Comparison of ENCODE assay signal across 9 mouse cellular contexts in the genomic region with DNA sequence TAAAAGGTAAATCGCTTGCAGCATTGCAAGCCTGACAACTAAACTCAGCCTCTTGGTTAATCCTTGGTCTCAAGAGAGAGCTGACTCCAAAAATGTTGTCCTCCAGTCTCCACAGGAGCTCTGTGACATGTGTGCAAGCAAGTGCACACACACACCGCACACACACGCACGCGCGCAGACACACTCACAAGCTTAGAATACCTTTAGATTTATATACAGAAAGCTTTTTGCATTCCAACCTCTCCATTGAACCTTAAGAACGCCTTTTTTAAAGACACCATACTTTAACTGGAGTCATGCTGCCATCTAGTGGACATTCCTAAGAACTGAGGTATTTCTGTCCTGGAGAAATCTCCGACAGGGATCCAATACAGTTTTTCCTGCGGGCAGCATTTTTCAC.
DNase-seq lines count a peak whose midpoint lies in the region; ATAC-seq and TF ChIP-seq lines count a peak whose summit lies in the region.
"Had no signal": no experiment of that assay in that cellular context is flagged by ENCODE, and none has a peak within 500 bp of the region (broad histone marks: within the 10 kb centered on the region; RNA-seq: fewer than 3 reads in every experiment).

No protein-coding gene starts in this region.

- TF ChIP-seq CTCF in CH12.LX (conservative IDR thresholded peaks at IDR 0.05 in 1 of 2, IDR thresholded peaks at IDR 0.05 in 1 of 2; ENCODE audit: low read depth in 2 of 2, low read length in 2 of 2), result peak; percentile 61 to 84

- TF ChIP-seq POLR2A in CH12.LX (IDR thresholded peaks at IDR 0.05; ENCODE audit: low read depth, low read length), result no peak

- DNase-seq in CH12.LX (ENCODE audit: extremely low read depth) (peak; percentile 64), R1 (ENCODE audit: low read depth, low spot score) (peak; percentile 69)
- DNase-seq in embryo, embryonic 9.5 days (ENCODE audit: extremely low spot score), result peak; percentile 57
- DNase-seq in kidney, postnatal 36 days, result peak; percentile 28 to 37
- DNase-seq in right cerebral cortex, adult 2 months (ENCODE audit: low spot score in 2 of 2), result peak; percentile 68 to 73
- no peak for DNase-seq in gastrocnemius, postnatal 14 days

- no peak for ATAC-seq in heart, embryonic 14.5 days (ENCODE audit: insufficient number of reproducible peaks, insufficient read depth, low FRiP score, low read depth)
- peak; percentile 41; the same call in 1 of the 2 replicates for ATAC-seq in lung, embryonic 16.5 days (ENCODE audit: low read depth)

- H3K36me3 ChIP-seq in CH12.LX (replicated peaks in 1 of 2; ENCODE audit: control insufficient read depth in 1 of 2, insufficient read depth in 1 of 2, low read length in 1 of 2), result no peaks in the 10 kb centered on the region
- H3K36me3 ChIP-seq in heart, embryonic 14.5 days (ENCODE audit: control insufficient read depth, insufficient read depth, low read length), result no peaks in the 10 kb centered on the region
- H3K36me3 ChIP-seq in lung, embryonic 16.5 days (ENCODE audit: control insufficient read depth, insufficient read depth, low read length), result no peaks in the 10 kb centered on the region

- no peak overlapping the region for H3K4me2 ChIP-seq in CH12.LX (ENCODE audit: insufficient read depth, low read depth, poor library complexity, severe bottlenecking)
- H3K4me2 ChIP-seq in heart, embryonic 14.5 days (ENCODE audit: low read length), result peak overlapping the region; percentile 47
- H3K4me2 ChIP-seq in lung, embryonic 16.5 days (ENCODE audit: low read depth, low read length), result peak overlapping the region; percentile 26; the same call in 1 of the 2 replicates

- dilution Hi-C loops in CH12.LX (cut with MboI; ENCODE audit: extremely low pct_ligation_motif_present, extremely low pct_unique_long_range_greater_than_20kb, low sequenced_read_pairs), result no loop called here

- peaks cover 0 to under 1% of the 10 kb centered on the region in 2 experiments; a peak in 2 of 4 replicates for H3K4me1 ChIP-seq in CH12.LX (ENCODE audit: control insufficient read depth in 1 of 2, insufficient read depth in 2 of 2)
- no peaks in the 10 kb centered on the region for H3K4me1 ChIP-seq in heart, embryonic 14.5 days (ENCODE audit: control insufficient read depth in 2 of 2, insufficient read depth in 2 of 2, low read length in 2 of 2)
- H3K4me1 ChIP-seq in lung, embryonic 16.5 days (replicated peaks; ENCODE audit: control insufficient read depth, insufficient read depth, low read length), result no peaks in the 10 kb centered on the region

- no peak overlapping the region for H3K4me3 ChIP-seq in CH12.LX (replicated peaks in 1 of 3; ENCODE audit: low read depth in 2 of 3, low read length in 2 of 3, poor library complexity in 1 of 3)
- H3K4me3 ChIP-seq in heart, embryonic 14.5 days (ENCODE audit: control insufficient read depth in 1 of 2, insufficient read depth in 1 of 2, low read depth in 1 of 2, low read length in 2 of 2), result 0 out of 4 replicates have a peak overlapping the region, but pooled peaks of 1 of the 2 experiments have one; percentile 9
- no peak overlapping the region for H3K4me3 ChIP-seq in lung, embryonic 16.5 days (ENCODE audit: low read length)
- H3K4me3 ChIP-seq: megakaryocyte, embryonic 14.5 days had no signal

- no peaks in the 10 kb centered on the region for H3K79me2 ChIP-seq in CH12.LX (replicated peaks; ENCODE audit: control insufficient read depth, extremely low read depth, insufficient read depth, poor library complexity, severe bottlenecking)

- no peak overlapping the region for H3K27ac ChIP-seq in CH12.LX (ENCODE audit: insufficient read depth, low read depth)
- H3K27ac ChIP-seq in heart, embryonic 14.5 days (replicated peaks in 1 of 2; ENCODE audit: control insufficient read depth in 1 of 2, insufficient read depth in 1 of 2, low read depth in 2 of 2, low read length in 2 of 2), result no peak overlapping the region
- no peak overlapping the region for H3K27ac ChIP-seq in lung, embryonic 16.5 days (ENCODE audit: low read length)

- peak; percentile 96 for TF ChIP-seq RAD21 in CH12.LX (IDR thresholded peaks at IDR 0.05; ENCODE audit: low read depth, low read length)

- TF ChIP-seq EP300 in CH12.LX (IDR thresholded peaks at IDR 0.05; ENCODE audit: low read length), result no peak

- no peak overlapping the region for H3K9ac ChIP-seq in CH12.LX (ENCODE audit: insufficient read depth, low read depth)
- no peak overlapping the region for H3K9ac ChIP-seq in heart, embryonic 14.5 days (ENCODE audit: low read length)
- no peak overlapping the region for H3K9ac ChIP-seq in lung, embryonic 16.5 days (ENCODE audit: low read length)

- in situ Hi-C loops in CH12.LX (cut with MboI; ENCODE audit: low pct_ligation_motif_present, low pct_unique_long_range_greater_than_20kb, low sequenced_read_pairs), result loop anchor here (25.0 kb wide), 1 partner anchor 194 kb away; no protein-coding TSS in a partner anchor

- H3K27me3 ChIP-seq in CH12.LX (replicated peaks), result peaks cover 6% of the 10 kb centered on the region
- H3K27me3 ChIP-seq in heart, embryonic 14.5 days (ENCODE audit: control insufficient read depth, insufficient read depth, low read length), result no peaks in the 10 kb centered on the region
- H3K27me3 ChIP-seq in lung, embryonic 16.5 days (ENCODE audit: control insufficient read depth, insufficient read depth, low read depth, low read length), result peaks cover 4% of the 10 kb centered on the region; the same call in 1 of the 2 replicates

- WGBS in heart, embryonic 14.5 days, result 21% methylated on average over 9 of the region's 9 CpGs
- 13% methylated on average over 9 of the region's 9 CpGs for WGBS in lung, embryonic 16.5 days

- intact Hi-C loops in gastrocnemius, postnatal 14 days (cut with DNase I; ENCODE audit: low total_unique reads), result no loop called here

- no peaks in the 10 kb centered on the region for H3K9me3 ChIP-seq in CH12.LX (replicated peaks; ENCODE audit: low read length)
- H3K9me3 ChIP-seq in heart, embryonic 14.5 days (ENCODE audit: control insufficient read depth, low read length), result no peaks in the 10 kb centered on the region
- no peaks in the 10 kb centered on the region for H3K9me3 ChIP-seq in lung, embryonic 16.5 days (ENCODE audit: control insufficient read depth, low read length)
- H3K9me3 ChIP-seq: megakaryocyte, embryonic 14.5 days had no signal

TF ChIP-seq in CH12.LX, 34 proteins besides CTCF, POLR2A, EP300 and RAD21:
- TF ChIP-seq USF2 (conservative IDR thresholded peaks at IDR 0.05; ENCODE audit: low read depth, low read length) (no peak), PAX5 (IDR thresholded peaks at IDR 0.05; ENCODE audit: low read length) (no peak), MAX (IDR thresholded peaks at IDR 0.05; ENCODE audit: low read length) (no peak), NRF1 (IDR thresholded peaks at IDR 0.05; ENCODE audit: low read depth, low read length) (no peak), ZC3H11A (IDR thresholded peaks at IDR 0.05; ENCODE audit: low read depth, low read length) (peak; percentile 27; the same call in 1 of the 2 replicates), SMC3 (IDR thresholded peaks at IDR 0.05; ENCODE audit: low read depth, low read length) (peak; percentile 69), HCFC1 (IDR thresholded peaks at IDR 0.05; ENCODE audit: low read depth, low read length) (no peak)
